Mouse (Mus musculus) brain, embryonic 14.5 days (tissue): ENCODE data around the gene Tbx6.

Experiments
- CTCF ChIP-seq: fragments of 200-500 bp; IDR thresholded peaks from 2 replicates; pipeline ENCODE4 v1.5.1; 2012; ENCODE audit warnings: inconsistent platforms, mild to moderate bottlenecking, moderate library complexity, borderline replicate concordance; ENCODE audit not compliant: insufficient read depth, insufficient read length; ENCODE audit errors: extremely low read depth
- POLR2A ChIP-seq: fragments of 200-500 bp; IDR thresholded peaks from 2 replicates; pipeline ENCODE4 v1.6.1; 2012; ENCODE audit warnings: mild to moderate bottlenecking, inconsistent platforms, borderline replicate concordance; ENCODE audit not compliant: poor library complexity, insufficient read depth, insufficient read length, severe bottlenecking; ENCODE audit errors: extremely low read depth

- no peak for TF ChIP-seq CTCF
- TF ChIP-seq POLR2A = no peak
Observed at GRCm38 (mm10) chr7:126770784-126771183, 10.5 kb upstream of the Tbx6 start.
